Mouse (Mus musculus) lung, adult 18-20 months (tissue): Measurements from ENCODE around the gene BC049715.
"Not testable (repeated sequence)": the region's sequence is repeated elsewhere in the genome, so short reads cannot be mapped to it uniquely, and the experiment has no call there.

Experiments used
- DNase-seq, 2 experiments: peaks; one replicate each; pipeline ENCODE4 v3.0.0; 2022; ENCODE audit warnings: mixed read lengths in 2 of 2

BC049715 gene

DNA sequence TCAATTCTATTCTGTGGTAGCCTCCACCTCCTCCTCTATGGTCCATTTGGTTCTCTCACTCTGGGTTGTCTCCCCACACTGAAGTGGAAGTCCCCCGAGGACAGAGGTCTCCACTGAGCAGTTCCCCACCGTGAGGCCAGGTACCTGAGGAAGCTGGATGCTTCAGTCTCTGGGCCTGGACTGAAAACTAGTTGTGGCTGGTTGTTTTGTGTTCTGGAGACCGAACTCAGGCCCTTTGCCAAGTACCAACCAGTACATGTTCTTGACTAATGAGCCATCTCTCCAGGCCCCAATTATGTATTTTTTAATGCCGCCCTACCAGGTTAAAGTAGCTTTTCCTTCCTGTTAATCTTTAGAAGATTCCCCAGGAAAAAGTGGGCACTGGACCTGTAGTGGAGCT lies 24.9 kb downstream of the BC049715 start:
- no peak for DNase-seq

DNA sequence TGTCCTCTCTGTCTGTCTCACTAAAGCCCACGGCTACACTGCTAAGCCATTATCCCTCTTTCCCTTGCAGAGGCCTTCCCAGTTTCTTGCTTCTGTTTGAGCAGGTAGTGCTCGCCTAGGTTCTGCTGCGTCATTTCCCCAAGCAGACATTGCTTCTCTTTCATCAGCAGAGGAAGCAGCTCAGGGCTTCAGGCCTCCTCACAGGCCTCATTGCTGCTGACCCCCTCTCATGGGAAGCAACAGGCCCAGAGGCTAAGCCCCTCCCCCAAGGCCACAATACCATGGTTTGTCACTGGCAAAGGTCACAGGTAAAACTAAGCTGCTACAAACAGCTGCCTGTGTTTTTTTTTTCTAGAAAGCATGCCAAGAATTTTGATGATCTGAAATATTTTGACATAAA lies 25.3 kb downstream of the BC049715 start:
- DNase-seq, result no peak

DNA sequence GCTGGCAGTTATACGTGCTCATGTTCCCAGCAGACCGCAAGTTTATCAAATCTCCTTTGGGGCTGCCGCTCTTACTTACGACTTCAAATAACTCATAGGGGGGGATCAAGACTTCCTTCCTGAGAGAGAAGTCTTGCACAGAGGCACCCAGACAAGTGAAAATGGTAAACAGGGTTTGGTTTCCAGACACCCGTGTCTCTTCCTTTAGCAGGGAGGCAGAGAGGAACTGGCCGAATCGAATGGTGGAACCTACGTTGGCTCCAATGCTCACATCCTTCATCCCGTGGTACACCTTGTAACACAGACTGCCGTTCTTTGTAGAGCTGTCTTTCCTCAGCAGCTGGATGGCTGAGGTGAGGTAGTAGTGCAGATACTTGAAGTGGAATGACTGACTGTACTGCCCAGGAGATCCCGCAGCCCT lies 26.9 kb downstream of the BC049715 start:
- no peak for DNase-seq

GRCm38 (mm10) chr6:136855183-136855582 lies 27.8 kb downstream of the BC049715 start:
- DNase-seq, result no peak

- peak in 1 of 2 experiments; percentile 36 for DNase-seq
Observed at GRCm38 (mm10) chr6:136856071-136856636, 28.7 kb downstream of the BC049715 start.

- DNase-seq, result peak in 1 of 2 experiments; percentile 23
Observed at GRCm38 (mm10) chr6:136857186-136857872, 29.9 kb downstream of the BC049715 start, which contains the start of gene Art4. Art4 (minus strand) TSS chr6:136857733.

GRCm38 (mm10) chr6:136857873-136858260 lies 30.4 kb downstream of the BC049715 start:
- DNase-seq, result peak; percentile 28 to 40

GRCm38 (mm10) chr6:136858420-136858819 lies 31.0 kb downstream of the BC049715 start:
- DNase-seq, result no peak

- peak in 1 of 2 experiments; percentile 20 for DNase-seq
Observed at GRCm38 (mm10) chr6:136861020-136861419, 33.6 kb downstream of the BC049715 start.

DNA sequence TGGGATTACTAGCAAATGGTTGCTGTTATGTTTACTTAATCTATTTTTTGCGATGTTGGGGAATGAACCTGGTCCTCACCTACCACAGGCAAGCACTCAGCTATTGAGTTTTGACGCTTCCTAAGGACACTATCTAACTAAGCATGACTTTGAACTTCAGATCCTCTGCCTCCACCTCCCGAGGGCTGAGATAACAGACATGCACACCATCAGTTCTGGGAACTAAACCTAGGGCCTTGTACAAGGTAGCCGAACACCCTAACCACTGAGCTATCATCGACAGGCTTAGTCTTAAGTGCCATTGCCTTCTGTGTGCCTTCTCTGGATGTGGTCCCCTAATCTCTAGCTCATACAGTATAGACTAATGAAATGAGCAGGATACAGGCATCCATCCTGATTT lies 37.9 kb downstream of the BC049715 start:
- DNase-seq, result no peak

- DNase-seq, result no peak
Observed at GRCm38 (mm10) chr6:136866150-136866549, 38.7 kb downstream of the BC049715 start.

DNA sequence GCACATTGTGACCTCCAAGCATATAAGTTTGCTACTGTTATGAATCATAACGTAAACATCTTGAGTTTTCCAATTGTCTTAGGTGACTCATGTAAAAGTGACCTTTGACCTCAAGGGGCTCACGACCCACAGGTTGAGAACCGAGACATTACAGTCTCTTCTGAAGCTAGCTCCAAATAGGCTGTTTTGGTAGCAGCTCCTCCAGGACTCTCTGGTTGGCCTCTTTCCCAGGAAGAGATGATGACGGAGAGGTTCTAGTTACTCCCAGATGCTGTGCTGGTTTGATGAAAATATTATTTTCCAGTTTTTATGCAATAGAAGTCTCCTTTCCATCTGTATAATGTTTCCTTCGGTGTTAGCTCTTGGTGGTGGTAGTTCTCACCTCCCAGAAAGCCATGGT lies 41.5 kb downstream of the BC049715 start:
- no peak for DNase-seq

- peak in 1 of 2 experiments; percentile 25 for DNase-seq
Observed at GRCm38 (mm10) chr6:136874599-136874998, 47.2 kb downstream of the BC049715 start.

DNA sequence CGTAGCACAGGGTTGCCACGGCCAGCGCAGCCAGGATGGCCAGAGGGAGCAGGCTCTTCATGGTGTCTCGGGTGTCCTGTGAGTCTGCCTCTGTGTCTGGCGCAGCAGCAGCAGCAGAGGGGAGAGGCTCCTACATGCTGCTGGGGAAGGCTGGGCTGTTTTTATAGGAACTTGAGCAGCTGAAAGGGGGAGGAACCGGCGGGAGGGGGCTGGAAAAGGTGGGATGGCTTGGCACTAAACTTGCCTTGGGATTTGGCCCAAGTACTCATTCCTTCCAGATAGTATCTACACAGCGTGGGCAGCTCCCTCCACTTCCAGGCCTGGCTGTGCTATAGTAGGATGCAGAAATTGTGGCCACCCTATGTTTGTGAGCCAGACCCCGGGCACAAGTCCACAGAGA lies 48.2 kb downstream of the BC049715 start, which contains the start of gene Mgp:
Mgp (minus strand) TSS at position 154 of the 400 bp plus-strand sequence.
- peak; percentile 42 to 59 for DNase-seq

DNA sequence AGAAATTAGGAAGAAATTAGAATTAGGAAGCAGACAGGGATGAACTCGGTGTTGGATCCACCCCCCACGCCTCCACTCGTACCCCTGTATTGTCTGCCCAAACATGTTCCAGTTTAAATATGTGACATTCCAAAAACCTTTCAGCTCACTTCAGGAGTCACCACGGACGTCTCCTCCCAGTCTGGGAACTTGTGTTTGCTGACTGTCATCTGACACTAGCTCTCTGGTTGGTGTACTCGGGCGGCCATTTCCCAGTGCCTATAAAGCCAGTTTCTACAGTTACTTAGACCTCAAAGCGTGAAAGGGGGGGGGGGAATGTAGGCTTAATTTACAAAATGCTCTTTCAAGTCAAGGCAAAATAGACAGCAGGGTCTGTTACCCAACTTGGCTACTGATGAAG lies 54.3 kb downstream of the BC049715 start:
- no peak for DNase-seq

GRCm38 (mm10) chr6:136883431-136883915 lies 56.0 kb downstream of the BC049715 start:
- no peak for DNase-seq

DNA sequence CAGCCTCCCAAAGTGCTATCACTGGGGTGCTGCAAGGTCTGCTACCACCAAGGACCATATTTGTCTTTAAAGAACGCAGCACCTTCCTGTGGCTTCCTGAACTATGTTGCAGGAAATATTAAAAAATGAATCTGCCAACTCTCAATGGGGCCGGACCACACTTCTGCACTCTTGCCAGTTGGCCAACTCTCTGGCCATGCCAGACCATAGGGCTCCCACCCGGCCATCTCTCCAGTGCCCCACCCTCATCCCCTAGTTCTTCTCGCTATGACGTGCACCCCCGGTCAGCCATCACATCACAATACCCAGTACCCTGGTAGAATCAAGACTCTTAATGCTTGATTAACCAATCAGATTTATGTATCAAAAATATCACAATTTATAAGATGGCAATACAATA lies 56.5 kb downstream of the BC049715 start:
- DNase-seq, result no peak

- not testable (repeated sequence) for DNase-seq
Observed at GRCm38 (mm10) chr6:136884766-136885165, 57.3 kb downstream of the BC049715 start.

DNA sequence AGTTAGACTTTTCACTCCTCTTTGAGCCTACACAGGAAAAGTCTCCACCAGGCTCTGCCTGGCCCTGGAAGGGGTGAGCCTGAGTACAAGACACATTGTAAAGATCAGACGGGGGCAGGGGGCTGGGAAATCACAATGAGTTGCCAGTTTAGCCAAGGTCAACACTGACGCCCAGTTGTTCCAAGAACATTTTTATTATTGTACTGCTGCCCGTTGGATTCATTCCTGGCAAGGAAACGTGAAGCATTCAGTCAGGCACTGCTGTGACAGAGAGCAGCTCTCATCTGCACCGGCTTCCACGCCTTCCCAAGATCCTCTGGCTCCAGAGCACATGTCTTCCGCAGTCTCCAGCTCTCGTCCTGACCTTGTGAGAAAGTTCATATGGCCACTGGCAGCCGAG lies 60.4 kb downstream of the BC049715 start:
- DNase-seq, result peak; percentile 62 to 67

- DNase-seq, result no peak
Observed at GRCm38 (mm10) chr6:136889067-136889466, 61.6 kb downstream of the BC049715 start.

- DNase-seq, result no peak
Observed at GRCm38 (mm10) chr6:136889554-136889953, 62.1 kb downstream of the BC049715 start.
